Mouse (Mus musculus): ENCODE data around the gene Ube4b.
"Not testable (repeated sequence)": the region's sequence is repeated elsewhere in the genome, so short reads cannot be mapped to it uniquely, and the experiment has no call there.

The Ube4b gene

DNA sequence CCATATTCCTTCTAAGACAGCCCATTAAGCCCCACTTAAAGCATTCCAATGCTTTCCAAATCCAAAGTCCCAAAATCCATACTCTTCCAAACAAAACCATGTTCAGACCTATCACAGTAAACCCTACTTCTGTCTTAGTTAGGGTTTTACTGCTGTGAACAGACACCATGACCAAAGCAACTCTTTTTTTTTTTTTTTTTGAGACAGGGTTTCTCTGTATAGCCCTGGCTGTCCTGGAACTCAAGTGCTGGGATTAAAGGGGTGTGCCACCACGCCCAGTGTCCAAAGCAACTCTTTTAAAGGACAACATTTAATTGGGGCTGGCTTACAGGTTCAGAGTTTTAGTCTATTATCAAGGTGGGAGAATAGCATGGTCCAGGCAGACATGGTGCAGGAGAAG lies 5.3 kb upstream of the Ube4b start:
- DNase-seq (ENCODE audit: low read depth) = not testable (repeated sequence)

DNA sequence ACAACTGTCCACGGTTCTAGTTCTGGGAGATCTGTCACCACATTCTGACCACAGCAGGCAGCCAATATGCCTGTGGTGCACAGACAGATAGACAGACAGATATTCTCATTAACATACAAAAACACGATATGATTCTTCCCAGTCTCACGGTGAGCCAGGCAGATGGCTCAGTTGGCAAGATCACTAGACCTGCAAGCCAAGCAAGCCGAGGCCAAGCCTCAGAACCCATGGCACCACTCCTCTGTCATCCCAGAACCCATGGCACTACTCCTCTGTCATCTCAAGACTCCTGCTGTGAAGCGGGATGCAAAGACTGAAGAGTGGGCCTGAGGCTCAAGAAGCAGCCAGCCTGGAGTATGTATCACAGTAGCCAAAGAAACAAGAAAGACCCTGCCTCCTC lies 3.0 kb upstream of the Ube4b start:
- no peak for DNase-seq (ENCODE audit: low read depth)

DNA sequence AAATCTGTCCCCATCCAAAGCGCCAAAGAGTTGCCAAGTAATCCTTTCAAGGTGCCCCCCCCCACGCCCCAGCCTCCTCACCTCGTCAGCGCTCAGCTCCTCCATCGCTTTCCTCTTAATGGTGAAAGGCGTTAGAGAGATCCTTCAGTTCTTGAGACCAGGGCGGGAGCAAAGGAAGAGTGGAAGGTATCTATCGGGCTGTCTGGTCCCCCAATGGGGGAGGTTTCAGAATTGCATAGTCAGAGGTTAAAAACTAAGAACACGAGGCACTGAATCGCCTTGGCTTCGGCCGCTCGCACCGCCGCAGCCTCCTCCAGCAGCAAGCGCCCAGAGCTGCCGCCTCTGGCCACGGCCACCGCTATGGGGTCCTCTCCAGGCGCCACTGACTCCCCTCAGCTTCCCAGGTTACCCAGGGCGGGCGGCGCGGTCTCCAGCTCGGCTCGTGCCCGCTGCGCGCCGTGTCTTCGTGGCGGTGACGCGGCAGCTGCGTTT lies 702 bp downstream of the Ube4b start:
- DNase-seq (ENCODE audit: low read depth) = no peak

DNA sequence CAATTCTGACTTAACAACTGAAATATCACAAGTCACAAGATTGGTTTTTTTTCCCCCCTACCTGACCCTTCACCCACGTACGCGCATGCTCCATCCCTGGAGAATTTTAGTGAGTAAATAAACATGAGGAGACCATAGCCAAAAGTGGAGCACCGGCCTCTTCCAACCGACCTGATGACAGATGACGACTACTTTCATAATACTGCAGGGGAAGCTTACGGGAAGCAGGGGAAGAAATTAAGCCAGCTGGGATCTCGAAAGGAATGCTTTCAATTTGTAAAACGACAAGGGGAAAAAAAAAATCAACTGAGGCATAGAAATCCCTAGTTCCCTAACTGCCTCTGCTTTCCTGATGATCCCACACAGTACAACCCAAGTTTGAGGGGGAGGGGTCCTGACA lies 1.8 kb downstream of the Ube4b start:
- DNase-seq (ENCODE audit: low read depth) = no peak

DNA sequence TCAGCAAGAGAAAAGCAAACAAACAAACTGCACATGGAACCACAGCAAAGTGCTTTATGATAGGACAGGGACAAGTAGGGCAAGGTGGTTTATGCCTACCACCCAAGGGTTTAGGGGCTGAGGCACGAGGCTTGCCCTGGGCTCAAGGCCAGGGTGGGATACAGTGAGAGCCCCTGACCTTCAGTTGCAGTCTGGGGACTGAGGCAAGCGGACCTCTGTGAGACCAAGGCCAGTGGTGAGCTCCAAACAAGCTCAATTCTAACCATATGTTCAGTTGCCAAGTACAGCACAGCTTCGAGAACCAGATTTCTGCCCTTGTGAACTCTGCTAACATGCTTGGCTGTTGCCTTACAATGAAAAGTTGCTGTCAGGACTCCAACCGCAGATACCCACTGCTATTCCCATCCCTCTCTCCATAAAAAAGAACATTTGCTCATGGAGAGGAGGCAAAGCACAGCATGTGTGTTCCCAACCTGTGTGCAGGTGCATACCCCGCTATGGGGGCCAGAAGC lies 8.6 kb downstream of the Ube4b start:
- no peak for DNase-seq (ENCODE audit: low read depth)

DNA sequence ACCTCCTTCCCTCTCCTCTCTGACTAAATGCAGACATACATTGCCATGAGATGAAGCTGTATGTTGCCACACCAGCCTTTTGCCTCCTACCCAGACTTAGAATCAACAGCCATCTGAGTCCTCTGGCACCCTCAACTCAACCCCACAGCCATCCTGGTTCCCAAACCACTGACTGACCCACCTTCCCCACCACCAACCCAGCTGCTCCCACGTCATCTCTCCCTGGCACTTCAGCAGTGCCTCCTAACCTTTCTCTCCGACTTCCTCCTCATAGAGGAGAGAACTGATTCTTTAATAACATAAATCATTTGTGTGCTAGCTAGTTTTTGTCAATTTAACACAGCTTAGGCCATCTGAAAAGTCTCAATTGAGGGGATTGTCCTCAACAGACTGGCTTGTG lies 9.6 kb downstream of the Ube4b start:
- no peak for DNase-seq (ENCODE audit: low read depth)

DNA sequence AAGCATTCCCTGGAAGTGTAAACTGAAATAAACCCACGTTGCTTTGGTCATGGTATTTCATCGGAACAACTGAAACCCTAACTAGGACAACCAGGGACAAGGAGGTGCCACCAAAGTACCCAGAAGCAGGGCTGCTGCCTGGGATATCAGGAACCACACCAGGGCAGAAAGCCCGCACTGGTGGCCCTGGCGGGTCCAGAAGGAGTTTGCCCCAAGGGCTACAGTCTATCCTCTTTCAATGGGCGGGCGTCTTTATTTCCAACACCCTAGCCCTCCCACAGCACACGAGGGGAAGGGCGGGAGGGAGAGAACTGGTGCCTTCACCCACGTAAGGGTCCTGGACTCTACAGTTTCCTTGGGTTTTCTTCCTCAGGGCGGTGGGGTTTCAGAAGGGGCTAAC lies 10.1 kb downstream of the Ube4b start:
- DNase-seq (ENCODE audit: low read depth) = no peak

DNA sequence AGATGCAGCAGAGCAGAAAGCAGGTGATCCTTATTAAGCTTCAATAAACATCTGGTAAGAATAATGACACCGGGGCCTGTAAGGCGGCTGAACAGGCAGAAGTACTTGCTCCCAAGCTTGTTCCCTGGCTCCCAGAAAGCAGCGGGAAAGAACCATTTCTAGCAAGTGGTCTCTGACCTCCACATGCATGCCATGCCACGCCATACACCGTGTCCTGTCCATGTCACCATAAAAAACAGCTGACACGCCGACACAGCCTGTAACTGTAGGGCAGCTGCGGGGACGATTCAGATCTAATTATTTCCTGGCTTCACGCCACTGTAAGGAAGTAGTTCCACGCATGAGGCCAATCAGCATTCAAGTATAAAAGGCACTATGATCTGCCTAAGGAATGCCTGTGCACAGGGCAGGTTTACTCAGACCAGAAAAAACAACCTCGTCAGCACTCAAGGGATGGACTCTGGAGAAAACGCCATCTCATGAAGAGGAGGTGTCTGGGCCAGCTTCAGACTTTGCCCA lies 10.8 kb downstream of the Ube4b start:
- no peak for DNase-seq (ENCODE audit: low read depth)

DNA sequence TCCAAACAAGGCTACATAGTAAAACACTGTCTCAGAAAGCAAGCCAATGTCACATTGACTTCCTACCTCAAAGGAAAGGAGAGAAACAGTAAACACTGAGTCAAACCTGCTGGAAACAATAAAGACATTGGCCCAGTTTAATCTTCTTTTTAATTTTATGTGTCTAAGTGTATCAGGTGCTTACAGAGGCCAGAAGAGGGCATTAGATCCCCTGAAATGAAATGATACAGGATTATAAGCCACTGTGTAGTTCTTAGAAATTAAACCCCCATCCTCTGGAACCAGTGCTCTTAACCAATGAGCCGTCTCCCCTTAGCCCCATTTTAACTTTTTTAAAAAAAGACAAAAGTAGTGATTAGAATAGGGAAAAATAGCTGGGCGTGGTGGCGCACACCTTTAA lies 12.3 kb downstream of the Ube4b start:
- no peak for DNase-seq (ENCODE audit: low read depth)

DNA sequence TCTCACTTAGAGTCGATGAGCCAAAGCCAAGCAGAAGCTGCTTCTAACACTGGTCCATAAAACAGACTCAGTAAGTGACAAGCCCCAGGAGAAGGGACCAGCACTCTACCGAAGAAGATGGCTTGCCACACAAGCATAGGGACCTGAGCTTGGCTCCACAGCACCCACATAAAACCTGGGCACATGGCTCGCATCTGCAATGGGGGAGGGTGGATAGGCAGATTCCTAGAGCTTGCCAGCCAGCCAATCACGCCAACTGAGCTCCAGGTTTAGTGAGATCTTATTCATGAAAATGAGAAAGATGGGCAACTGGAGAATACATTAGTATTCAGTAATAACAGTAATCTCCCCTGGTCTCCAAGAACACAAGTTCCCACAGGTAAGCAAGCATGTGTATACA lies 16.8 kb downstream of the Ube4b start:
- DNase-seq (ENCODE audit: low read depth) = no peak

DNA sequence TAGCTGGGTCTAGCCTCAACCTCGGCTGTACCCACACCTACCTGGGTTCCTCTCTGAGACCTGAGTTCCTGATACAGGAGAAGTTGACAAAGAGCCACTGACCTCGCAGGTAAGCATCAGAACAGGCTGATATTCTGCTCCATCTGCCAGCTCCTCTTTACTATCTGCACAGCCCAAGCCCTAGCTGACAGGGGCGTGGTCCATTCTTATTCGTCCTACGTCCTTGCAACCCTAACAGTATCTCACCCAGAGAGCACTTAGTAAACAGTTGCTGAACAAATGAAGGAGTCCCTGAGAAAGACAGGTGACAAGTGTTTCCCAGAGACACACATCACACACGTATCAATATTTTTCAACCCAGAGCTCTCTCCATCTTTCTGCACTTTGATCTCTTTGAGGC lies 18.2 kb downstream of the Ube4b start:
- DNase-seq (ENCODE audit: low read depth) = no peak

DNA sequence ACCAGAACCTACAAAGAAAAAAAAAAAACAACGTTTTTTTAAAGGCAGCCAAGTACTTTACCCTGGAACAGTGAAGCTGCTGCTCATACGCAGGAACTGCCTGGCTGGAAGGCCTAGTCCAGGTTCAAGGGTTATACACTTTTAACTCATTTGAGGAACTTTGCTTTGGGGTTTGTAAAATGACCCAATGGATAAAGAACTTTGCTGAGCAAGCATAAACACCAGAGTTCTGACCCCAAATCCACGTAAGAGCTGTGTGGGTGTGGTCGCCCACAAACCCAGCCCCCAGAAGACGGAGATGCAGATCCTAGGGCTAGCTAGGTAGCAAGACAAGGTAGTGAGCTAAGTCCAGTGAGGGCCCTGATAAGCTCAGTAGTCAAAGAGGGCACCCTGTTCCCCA lies 19.1 kb downstream of the Ube4b start:
- DNase-seq (ENCODE audit: low read depth) = no peak

DNA sequence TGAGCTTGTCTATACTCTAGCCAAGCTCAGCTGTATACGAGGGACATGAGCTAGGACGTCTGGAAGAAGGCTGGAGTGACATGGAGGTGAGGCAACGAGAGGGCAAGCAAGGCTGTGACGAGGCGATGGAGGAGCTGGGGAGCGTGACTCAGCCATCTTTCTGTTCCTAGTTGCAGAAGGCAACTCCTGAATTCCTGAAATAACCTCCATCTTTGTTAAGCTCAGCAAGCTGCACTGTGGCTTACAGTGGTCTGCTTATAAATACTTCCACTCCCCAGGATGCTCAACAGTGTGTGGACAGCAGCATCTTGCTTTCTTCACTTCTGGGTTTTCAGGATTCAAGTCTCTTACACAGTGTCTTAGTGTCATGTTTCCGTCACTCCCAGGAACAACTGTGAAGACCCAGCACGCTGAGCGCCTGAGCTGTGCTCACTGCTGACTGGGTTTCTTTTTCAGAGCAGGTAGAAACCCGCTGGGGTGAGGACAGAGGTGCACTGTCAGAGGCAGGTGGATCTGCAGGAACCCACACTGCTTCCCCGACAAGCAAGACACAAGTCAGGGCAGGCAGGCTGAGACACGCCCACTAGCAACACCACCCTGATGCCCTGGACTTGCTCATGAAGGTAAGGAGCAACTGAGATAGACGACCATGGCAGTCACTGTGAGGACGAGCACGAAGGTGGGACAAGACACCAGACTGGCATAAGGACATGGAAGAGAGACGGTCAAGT lies 20.7 kb downstream of the Ube4b start:
- DNase-seq (ENCODE audit: low read depth) = no peak

DNA sequence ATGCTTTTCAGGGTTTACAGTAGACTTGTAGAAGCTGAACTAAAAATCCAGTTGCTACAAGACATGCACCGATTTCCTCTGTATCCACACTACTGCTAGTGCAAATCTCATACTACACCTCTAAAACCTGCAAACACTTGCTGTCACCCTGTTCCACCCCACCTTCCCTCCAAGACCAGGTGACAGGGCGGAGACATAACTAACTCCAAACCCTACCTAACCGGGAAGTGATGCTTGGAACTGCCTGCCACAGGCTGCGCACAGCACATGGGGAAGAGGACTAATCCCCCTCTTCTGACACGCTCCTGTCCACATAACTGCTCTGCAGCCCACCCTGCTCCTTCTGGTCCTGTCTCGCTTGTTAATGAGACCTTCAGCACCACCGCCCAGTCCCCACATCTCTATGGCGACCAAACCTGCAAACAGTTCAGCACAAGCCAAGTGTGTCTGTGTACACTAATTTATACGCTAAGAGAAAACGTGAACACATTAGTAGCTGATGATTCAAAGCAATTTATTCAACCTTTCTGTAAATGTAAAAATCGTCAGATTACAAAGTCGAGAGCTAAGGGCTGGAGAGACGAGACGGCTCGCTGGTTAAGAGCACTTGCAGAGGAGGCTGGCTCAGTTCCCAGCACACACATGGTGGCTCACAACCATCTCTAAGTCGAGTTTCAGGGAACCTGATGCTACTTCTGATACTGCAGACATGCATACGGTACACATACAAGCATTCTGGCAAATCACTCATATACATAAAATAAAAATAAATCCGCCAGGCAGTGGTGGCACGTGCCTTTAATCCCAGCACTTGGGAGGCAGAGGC lies 21.7 kb downstream of the Ube4b start:
- DNase-seq (ENCODE audit: low read depth) = no peak

DNA sequence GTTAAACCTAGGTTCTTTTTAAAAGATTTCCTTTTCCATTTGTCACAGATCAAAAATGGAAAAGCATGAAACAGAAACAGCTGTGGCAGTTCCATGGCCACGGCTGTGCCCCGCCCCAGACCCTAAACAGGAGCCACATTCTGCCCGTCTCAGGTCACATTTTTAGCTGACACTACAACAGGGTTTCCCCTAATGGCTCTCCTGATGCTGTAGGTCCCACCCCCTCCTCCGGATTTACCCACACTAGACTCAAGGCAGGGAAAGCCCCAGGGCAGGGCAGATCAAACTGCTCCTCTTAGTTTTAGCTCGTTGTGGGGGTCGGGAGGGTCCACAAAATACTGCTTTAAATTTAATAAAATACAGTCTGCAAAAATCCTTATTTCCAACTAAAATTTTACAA lies 23.5 kb downstream of the Ube4b start:
- no peak for DNase-seq (ENCODE audit: low read depth)

DNA sequence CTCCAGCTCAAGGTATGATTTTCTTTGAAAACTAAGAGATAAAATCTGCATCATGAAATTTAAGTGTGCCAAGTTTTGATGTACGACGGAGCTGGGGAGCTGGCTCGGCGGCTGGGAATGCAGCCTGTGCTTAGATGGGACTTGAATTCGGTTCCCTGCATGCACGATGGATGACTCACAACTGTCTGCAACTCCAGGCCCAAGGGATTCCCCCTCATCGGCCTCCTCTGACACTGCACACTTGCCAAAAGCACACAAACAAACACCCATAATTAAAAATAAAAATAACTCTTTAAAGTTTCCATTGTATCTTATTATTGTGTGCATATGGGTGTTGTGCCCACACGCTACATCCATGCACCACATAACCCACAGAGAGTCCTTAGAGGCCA lies 25.0 kb downstream of the Ube4b start:
- no peak for DNase-seq (ENCODE audit: low read depth)

DNA sequence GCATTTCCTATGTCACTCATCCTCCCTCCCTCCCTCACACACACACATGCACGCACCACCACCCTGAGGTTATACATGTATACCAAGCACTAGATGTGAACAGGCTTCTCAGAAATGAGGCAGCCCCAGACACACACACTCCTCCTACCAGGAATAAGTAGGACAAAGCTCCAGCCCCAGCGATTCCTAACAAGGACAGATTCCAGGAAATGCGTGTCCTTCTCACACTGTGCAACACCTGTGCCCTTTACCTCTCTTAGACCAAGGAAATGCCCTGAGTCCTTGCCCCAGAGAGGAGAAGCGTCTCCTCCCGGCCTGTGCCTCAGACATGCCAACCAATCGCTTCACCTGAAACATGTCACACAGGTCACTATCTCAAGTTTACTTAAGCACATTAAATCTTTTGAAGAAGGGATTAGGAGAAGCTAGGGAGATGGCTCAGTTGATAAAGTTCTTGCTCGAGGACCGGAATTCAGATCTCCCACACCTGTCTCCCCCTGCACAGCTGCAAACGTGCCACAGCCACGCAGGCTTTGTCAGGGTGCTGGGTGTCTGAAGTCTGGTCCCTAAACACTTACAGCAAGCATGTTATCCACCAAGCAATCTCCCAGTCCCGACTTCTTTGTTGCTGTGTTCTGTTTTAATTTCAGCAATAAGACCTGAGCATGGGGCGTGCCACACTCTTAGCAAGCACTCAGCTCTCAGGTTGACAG lies 25.5 kb downstream of the Ube4b start:
- no peak for DNase-seq (ENCODE audit: low read depth)

DNA sequence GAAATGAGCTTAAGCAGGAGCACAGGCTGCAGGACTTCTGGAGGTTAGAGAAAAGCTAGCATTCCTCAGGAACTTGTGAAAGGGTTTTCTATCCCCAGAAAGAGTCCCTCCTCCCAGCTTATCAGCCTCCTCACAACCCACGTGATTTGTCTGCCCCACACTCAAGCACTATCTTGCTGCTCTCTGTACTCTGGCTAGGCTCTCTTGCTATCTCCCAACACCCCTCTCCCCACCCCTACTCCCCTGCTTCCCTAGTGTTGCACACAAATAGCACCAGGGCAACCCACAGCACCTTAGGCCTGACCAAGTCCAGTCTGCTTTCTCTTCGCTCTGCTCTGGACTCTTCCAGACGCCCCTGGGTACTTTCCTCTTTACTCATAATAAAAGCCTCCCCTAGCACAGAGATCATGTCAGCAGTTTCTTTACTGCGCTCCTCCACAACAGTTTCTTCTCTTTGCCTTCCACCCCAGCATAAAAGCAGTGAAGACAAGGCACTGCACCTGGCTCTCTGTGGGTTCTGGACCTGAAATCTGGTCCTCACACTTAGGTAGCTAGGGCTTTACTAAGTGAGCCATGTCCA lies 27.1 kb downstream of the Ube4b start:
- no peak for DNase-seq (ENCODE audit: low read depth)

DNA sequence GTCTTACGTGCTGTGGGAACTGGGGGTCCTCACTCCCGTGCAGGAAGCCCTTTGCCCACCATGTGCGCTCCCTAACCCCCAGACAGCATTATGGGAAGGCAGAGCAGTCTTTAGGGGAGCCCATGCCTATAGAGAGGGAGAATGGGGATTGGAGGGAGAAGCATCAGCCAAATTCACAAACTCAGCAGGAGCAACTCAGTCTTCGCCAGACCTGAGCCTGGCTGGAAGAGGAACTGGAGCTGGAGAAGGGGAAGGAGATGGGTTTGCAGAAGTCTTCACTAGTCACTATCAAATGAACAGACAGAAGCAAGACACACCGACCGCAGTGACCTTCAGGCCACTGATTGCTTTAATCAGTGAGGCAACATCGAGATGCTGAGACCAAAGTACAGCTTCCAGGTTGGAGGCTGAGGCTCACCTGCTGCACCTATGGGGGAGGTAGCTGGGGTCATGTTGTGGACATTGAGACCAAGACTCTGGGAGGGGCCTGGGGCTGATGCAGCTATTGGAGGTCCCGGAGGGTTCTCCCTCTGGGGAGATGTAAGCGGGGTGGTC lies 28.3 kb downstream of the Ube4b start:
- no peak for DNase-seq (ENCODE audit: low read depth)

DNA sequence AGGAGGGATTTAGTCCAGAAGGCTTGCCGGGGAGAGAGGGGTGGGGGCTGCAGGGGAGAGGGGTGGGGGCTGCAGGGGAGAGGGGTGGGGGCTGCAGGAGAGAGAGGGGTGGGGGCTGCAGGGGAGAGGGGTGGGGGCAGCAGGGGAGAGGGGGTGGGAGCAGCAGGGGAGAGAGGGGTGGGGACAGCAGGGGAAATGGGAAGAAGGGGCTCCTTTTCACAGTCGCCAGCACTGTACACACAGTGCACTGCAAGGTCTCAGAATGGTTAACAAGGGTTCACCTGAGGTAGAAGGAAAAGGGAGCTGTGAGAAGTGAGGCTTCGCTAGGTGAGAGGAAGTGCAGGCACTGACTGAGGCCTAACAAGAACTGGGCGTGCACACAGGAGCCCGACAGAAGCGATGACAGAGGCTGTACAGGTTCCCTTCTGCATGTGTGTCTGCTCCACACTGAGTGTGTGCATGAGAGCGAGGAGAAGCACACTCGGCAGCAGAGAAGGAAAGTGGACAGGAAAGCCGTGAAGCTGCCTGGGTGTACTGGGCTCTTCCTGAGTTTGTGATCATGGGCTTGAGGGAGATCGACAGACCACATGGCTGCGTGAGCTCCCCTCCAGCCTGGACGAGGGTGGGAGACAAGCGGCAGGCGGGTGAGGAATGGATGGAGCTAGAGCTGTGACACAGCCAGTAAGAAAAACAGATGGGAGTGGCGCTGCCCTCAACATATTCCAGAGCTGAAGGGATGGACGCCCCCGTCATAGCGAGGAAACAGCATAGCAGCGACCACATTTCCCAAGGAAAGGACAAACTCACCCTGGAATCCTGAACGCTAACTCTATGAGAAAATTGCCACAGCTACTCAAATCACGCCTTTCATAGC lies 29.9 kb downstream of the Ube4b start:
- DNase-seq (ENCODE audit: low read depth) = no peak

DNA sequence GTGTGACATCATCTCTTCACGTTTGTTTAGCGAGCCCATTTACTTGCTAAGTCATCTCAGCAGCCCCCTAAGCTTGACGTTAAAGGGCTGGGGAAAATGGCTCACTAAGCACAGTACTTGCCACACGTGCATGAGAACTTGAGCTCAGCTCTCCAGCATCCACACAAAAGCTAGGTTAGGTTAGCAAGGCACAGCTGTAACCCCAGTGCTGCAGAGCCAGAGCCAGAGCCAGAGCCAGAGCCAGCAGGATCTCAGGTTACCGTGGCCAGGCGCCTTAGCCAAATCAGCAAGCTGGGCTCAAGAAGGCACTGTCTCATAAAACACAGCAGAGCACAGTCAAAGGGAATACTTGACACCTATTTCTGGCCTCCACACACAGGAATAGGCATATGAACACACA lies 31.0 kb downstream of the Ube4b start:
- DNase-seq (ENCODE audit: low read depth) = no peak
